Comparison of ENCODE assay signal across 11 mouse cellular contexts in genomic region chr2:57103845-57104660, GRCm38 (mm10). TPM values are rescaled to one million over a fixed set of nuclear protein-coding genes. Genes with fewer than 3 reads are reported as not detected.
DNase-seq lines count a peak whose midpoint lies in the region; ATAC-seq and TF ChIP-seq lines count a peak whose summit lies in the region.
"Had no signal": no experiment of that assay in that cellular context is flagged by ENCODE, and none has a peak within 500 bp of the region (broad histone marks: within the 10 kb centered on the region; RNA-seq: fewer than 3 reads in every experiment).

No protein-coding gene starts in this region.

- peaks cover 23% of the 10 kb centered on the region for H3K4me1 ChIP-seq in heart, embryonic 12.5 days (replicated peaks)
- H3K4me1 ChIP-seq in intestine, embryonic 16.5 days (ENCODE audit: control insufficient read depth, insufficient read depth, low read length): peaks cover 11% of the 10 kb centered on the region; the same call in 1 of the 2 replicates

- peak overlapping the region; percentile 50 for H3K4me3 ChIP-seq in heart, embryonic 12.5 days
- peak overlapping the region; percentile 11; the same call in 1 of the 2 replicates for H3K4me3 ChIP-seq in intestine, embryonic 16.5 days (ENCODE audit: low read length)
- H3K4me3 ChIP-seq in left cerebral cortex, adult 2 months: no peak overlapping the region
- H3K4me3 ChIP-seq: erythroblast, embryonic 14.5 days had no signal

- H3K27ac ChIP-seq in heart, embryonic 12.5 days (ENCODE audit: poor library complexity, severe bottlenecking): no peak overlapping the region
- no peak overlapping the region for H3K27ac ChIP-seq in intestine, embryonic 16.5 days (ENCODE audit: low read length)
- no peak overlapping the region for H3K27ac ChIP-seq in left cerebral cortex, adult 2 months

- no peak for TF ChIP-seq CTCF in left cerebral cortex, adult 2 months (IDR thresholded peaks at IDR 0.05)

- no peaks in the 10 kb centered on the region for H3K9me3 ChIP-seq in heart, embryonic 12.5 days (replicated peaks)
- H3K9me3 ChIP-seq in intestine, embryonic 16.5 days (ENCODE audit: control insufficient read depth, low read length): no peaks in the 10 kb centered on the region

- no peak overlapping the region for H3K9ac ChIP-seq in heart, embryonic 12.5 days
- no peak overlapping the region for H3K9ac ChIP-seq in intestine, embryonic 16.5 days (ENCODE audit: low read depth, low read length)

- no peak for ATAC-seq in heart, embryonic 12.5 days (ENCODE audit: insufficient number of reproducible peaks, low FRiP score)
- ATAC-seq in intestine, embryonic 16.5 days: no peak
- ATAC-seq: CD4-positive, CD25-positive, alpha-beta regulatory T cell, adult 4 months had no signal

- DNase-seq in heart, postnatal 10 days: no peak
- DNase-seq in retina, embryonic 14.5 days (ENCODE audit: low spot score): peak; percentile 30
- no peak for DNase-seq in retina, postnatal 1 day
- DNase-seq in left cerebral cortex, adult 2 months (ENCODE audit: extremely low spot score in 1 of 2, low spot score in 2 of 2): no peak
- no peak for DNase-seq in urinary bladder, postnatal 4 days (ENCODE audit: low spot score in 2 of 2)
- no peak for DNase-seq in layer of hippocampus, postnatal 14 days (ENCODE audit: low spot score in 2 of 2)
- DNase-seq: kidney, postnatal 36 days had no signal

- WGBS in heart, embryonic 12.5 days: under 1% methylated on average over 26 of the region's 26 CpGs
- WGBS in intestine, embryonic 16.5 days: 2% methylated on average over 26 of the region's 26 CpGs

- intact Hi-C loops in heart, postnatal 10 days (cut with DNase I): no loop called here
- intact Hi-C loops in left cerebral cortex, adult 2 months (cut with DNase I): no loop called here

- no peaks in the 10 kb centered on the region for H3K36me3 ChIP-seq in heart, embryonic 12.5 days
- H3K36me3 ChIP-seq in intestine, embryonic 16.5 days (ENCODE audit: control insufficient read depth, insufficient read depth, low read length): no peaks in the 10 kb centered on the region

- H3K27me3 ChIP-seq in heart, embryonic 12.5 days (replicated peaks): peaks cover 84% of the 10 kb centered on the region
- H3K27me3 ChIP-seq in intestine, embryonic 16.5 days (replicated peaks; ENCODE audit: control insufficient read depth, insufficient read depth, low read length): peaks cover 60% of the 10 kb centered on the region

- peak overlapping the region; percentile 89 for H3K4me2 ChIP-seq in heart, embryonic 12.5 days
- no peak overlapping the region for H3K4me2 ChIP-seq in intestine, embryonic 16.5 days (ENCODE audit: low read depth, low read length)

RNA-seq across cellular contexts. Expression of gene Nr4a2, which starts 19.8 kb away (rescaled TPM):
- polyA plus RNA-seq in heart, embryonic 12.5 days (2016; fragmentation: Nextera tagmentation; extraction: Ambion mirVana): 3.5 and 3.8 TPM in 2 replicates
- 1 to 10 TPM; 2.3 TPM for total RNA-seq in heart, postnatal 10 days (2021)
- polyA plus RNA-seq in intestine, embryonic 16.5 days (2015; fragmentation: Nextera tagmentation; extraction: Ambion mirVana): 2.7 and 2.9 TPM in 2 replicates
- 10 to 100 TPM; 38.1 to 58.8 TPM for total RNA-seq in left cerebral cortex, adult 2 months (2021)
- total RNA-seq in layer of hippocampus, postnatal 14 days (2021): 10 to 100 TPM; 29.7 to 41.7 TPM

Comparison
In these comparisons a context has a peak if more than half of its experiments do, and no peak if none do; other contexts are left out.
1. RNA of gene Nr4a2, which starts 19.8 kb away (total RNA-seq): 38.1 to 58.8 TPM in left cerebral cortex, adult 2 months and 29.7 to 41.7 TPM in layer of hippocampus, postnatal 14 days; 2.3 TPM in heart, postnatal 10 days; every median in the first group is over 4 times any median in the second.